Mouse (Mus musculus) liver, embryonic 13.5 days (tissue): ENCODE measurements at regions not wholly inside any gene's neighbourhood (a gene's known extent, or its start where the extent isn't known, plus 50 kb on each side); places are given as distances from the start of the nearest gene placed in this dataset.

ENCODE experiments used
- ATAC-seq: fragments of 200-750 bp; cut with Nextera tagmentation; 2 replicates; pipeline ENCODE4 v1.8.0; 2017; ENCODE audit warnings: low read depth, mild to moderate bottlenecking, moderate number of reproducible peaks, moderate library complexity
- DNase-seq: peaks from one replicate; pipeline ENCODE4 v3.0.0; 2022
- H3K27ac ChIP-seq: fragments of 300-500 bp; sonication (generic); 2 replicates; pipeline ENCODE4 v1.5.1; 2015; ENCODE audit warnings: moderate library complexity, mild to moderate bottlenecking, inconsistent platforms
- H3K27me3 ChIP-seq: fragments of 300-500 bp; sonication (generic); 2 replicates; pipeline ENCODE4 v1.6.1; 2015; ENCODE audit warnings: mild to moderate bottlenecking, inconsistent platforms
- H3K36me3 ChIP-seq: fragments of 300-500 bp; sonication (generic); 2 replicates; pipeline ENCODE4 v1.6.1; 2015; ENCODE audit warnings: mild to moderate bottlenecking, inconsistent platforms
- H3K4me1 ChIP-seq: fragments of 300-500 bp; sonication (generic); replicated peaks from 2 replicates; pipeline ENCODE4 v1.6.1; 2015; ENCODE audit warnings: inconsistent platforms
- H3K4me2 ChIP-seq: fragments of 300-500 bp; sonication (generic); 2 replicates; pipeline ENCODE4 v1.6.1; 2015; ENCODE audit warnings: inconsistent platforms, mild to moderate bottlenecking, moderate library complexity
- H3K4me3 ChIP-seq: fragments of 300-500 bp; sonication (generic); replicated peaks from 2 replicates; pipeline ENCODE4 v1.5.1; 2015; ENCODE audit warnings: mild to moderate bottlenecking, inconsistent platforms
- H3K9ac ChIP-seq: fragments of 300-500 bp; sonication (generic); 2 replicates; pipeline ENCODE4 v1.6.1; 2015; ENCODE audit warnings: mild to moderate bottlenecking, inconsistent platforms
- H3K9me3 ChIP-seq: fragments of 300-500 bp; sonication (generic); replicated peaks from 2 replicates; pipeline ENCODE4 v1.6.1; 2016; ENCODE audit warnings: inconsistent platforms
- WGBS: fragments of 180-500 bp; shearing (Covaris S2); methylation state at CpG from one replicate; pipeline ENCODE4 v1.1.7; 2015; ENCODE audit not compliant: insufficient replicate concordance; 5-methylcytosine and 5-hydroxymethylcytosine counted together

- WGBS: 36% methylated on average over 1 of the region's 1 CpGs
- 0 out of 2 replicates have a peak, but pooled peaks cover 6% of the 10 kb centered on the region for H3K9me3 ChIP-seq
- no peak for ATAC-seq
Observed at GRCm38 (mm10) chr13:52416301-52416700, 114.8 kb downstream of the Diras2 start.

GRCm38 (mm10) chr13:52422456-52422855, 108.6 kb downstream of the Diras2 start:
- Histone ChIP-seq H3K36me3 (no peaks in the 10 kb centered on the region), H3K9me3 (no peaks in the 10 kb centered on the region), H3K4me2 (no peak overlapping the region), H3K27me3 (no peaks in the 10 kb centered on the region), H3K9ac (no peak overlapping the region), H3K4me1 (no peaks in the 10 kb centered on the region), H3K27ac (no peak overlapping the region), H3K4me3 (no peak overlapping the region)
- ATAC-seq: no peak
- DNase-seq: no peak
- 59% methylated on average over 3 of the region's 3 CpGs for whole genome bisulfite sequencing

More at GRCm38 (mm10) chr13:52416301-52416700, 114.8 kb downstream of the Diras2 start:
- no peaks in the 10 kb centered on the region for H3K4me1 ChIP-seq
- H3K36me3 ChIP-seq: no peaks in the 10 kb centered on the region
- H3K27me3 ChIP-seq: no peaks in the 10 kb centered on the region
- no peak for DNase-seq
- H3K9ac ChIP-seq: no peak overlapping the region
- no peak overlapping the region for H3K4me3 ChIP-seq
- H3K27ac ChIP-seq: no peak overlapping the region
- no peak overlapping the region for H3K4me2 ChIP-seq

- DNase-seq: no peak
- Histone ChIP-seq H3K4me3 (no peak overlapping the region), H3K4me1 (no peaks in the 10 kb centered on the region), H3K9me3 (no peaks in the 10 kb centered on the region), H3K36me3 (no peaks in the 10 kb centered on the region), H3K27ac (no peak overlapping the region), H3K27me3 (no peaks in the 10 kb centered on the region), H3K9ac (no peak overlapping the region), H3K4me2 (no peak overlapping the region)
- 70% methylated on average over 5 of the region's 5 CpGs for WGBS
- no peak for ATAC-seq
Observed at GRCm38 (mm10) chr13:52428527-52428926, 102.6 kb downstream of the Diras2 start.

- Histone ChIP-seq H3K9me3 (no peaks in the 10 kb centered on the region), H3K27ac (no peak overlapping the region), H3K4me2 (no peak overlapping the region), H3K4me3 (no peak overlapping the region), H3K4me1 (no peaks in the 10 kb centered on the region), H3K36me3 (no peaks in the 10 kb centered on the region), H3K9ac (no peak overlapping the region), H3K27me3 (no peaks in the 10 kb centered on the region)
- DNase-seq (no peak), ATAC-seq (no peak)
- WGBS: 65% methylated on average over 8 of the region's 8 CpGs
Observed at GRCm38 (mm10) chr13:52436756-52437155, 94.3 kb downstream of the Diras2 start.

DNA sequence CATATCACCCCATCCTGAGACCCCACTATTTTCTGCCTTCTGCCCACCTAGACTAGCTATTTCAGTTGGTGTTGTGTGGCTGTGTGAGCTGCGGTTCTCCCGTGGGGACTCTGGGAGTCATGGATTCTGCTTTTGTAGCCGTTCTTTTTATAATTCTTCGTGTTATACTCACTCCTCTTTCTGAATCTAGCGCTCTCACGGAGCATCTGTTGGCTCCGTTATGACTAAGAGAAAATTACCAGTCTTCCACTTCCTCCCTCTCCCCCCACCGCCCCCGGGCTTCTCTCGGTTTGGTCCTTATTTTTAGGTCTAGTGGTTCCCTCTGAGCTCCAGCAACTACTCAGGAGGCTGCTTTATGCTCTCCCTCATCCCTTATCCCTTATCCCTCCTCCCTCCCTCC, 85.6 kb downstream of the Diras2 start:
- H3K4me1 ChIP-seq: no peaks in the 10 kb centered on the region
- no peak for ATAC-seq
- WGBS: 58% methylated on average over 10 of the region's 10 CpGs

GRCm38 (mm10) chr13:52448902-52449301, 82.2 kb downstream of the Diras2 start:
- H3K27ac ChIP-seq: no peak overlapping the region
- H3K36me3 ChIP-seq: no peaks in the 10 kb centered on the region
- ATAC-seq (no peak), DNase-seq (no peak)
- no peaks in the 10 kb centered on the region for H3K27me3 ChIP-seq
- no peak overlapping the region for H3K9ac ChIP-seq
- 48% methylated on average over 11 of the region's 11 CpGs for WGBS
- no peak overlapping the region for H3K4me3 ChIP-seq
- H3K4me2 ChIP-seq: no peak overlapping the region
- H3K4me1 ChIP-seq: no peaks in the 10 kb centered on the region
- no peaks in the 10 kb centered on the region for H3K9me3 ChIP-seq

More for the DNA sequence above, 85.6 kb downstream of the Diras2 start:
- Histone ChIP-seq H3K27me3 (no peaks in the 10 kb centered on the region), H3K36me3 (no peaks in the 10 kb centered on the region), H3K4me2 (no peak overlapping the region), H3K9me3 (no peaks in the 10 kb centered on the region), H3K9ac (no peak overlapping the region), H3K27ac (no peak overlapping the region), H3K4me3 (no peak overlapping the region)
- no peak for DNase-seq

DNA sequence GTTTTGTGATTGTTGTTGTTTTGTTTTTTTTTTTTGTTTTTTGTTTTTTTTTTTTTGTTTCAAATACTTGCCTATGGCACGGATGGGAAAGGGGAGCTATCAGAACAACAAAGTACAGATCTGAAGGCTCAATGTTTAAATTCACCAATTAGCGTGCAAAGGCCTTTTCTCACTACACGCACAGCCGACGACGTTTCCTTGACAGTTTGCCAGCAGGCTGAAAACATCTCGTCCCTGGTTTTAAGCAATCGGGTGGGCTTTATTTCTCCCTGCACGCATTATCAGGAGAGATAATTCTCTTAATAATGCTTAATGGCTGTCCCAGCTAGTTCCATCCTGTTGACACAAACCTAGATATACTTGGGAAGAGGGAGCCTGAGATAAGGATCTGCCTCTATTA, 79.6 kb downstream of the Diras2 start:
- no peak for ATAC-seq
- no peak for DNase-seq
- Histone ChIP-seq H3K4me1 (no peaks in the 10 kb centered on the region), H3K36me3 (no peaks in the 10 kb centered on the region), H3K9me3 (no peaks in the 10 kb centered on the region), H3K4me3 (no peak overlapping the region), H3K4me2 (no peak overlapping the region), H3K9ac (no peak overlapping the region), H3K27me3 (no peaks in the 10 kb centered on the region), H3K27ac (no peak overlapping the region)
- 72% methylated on average over 9 of the region's 9 CpGs for WGBS

DNA sequence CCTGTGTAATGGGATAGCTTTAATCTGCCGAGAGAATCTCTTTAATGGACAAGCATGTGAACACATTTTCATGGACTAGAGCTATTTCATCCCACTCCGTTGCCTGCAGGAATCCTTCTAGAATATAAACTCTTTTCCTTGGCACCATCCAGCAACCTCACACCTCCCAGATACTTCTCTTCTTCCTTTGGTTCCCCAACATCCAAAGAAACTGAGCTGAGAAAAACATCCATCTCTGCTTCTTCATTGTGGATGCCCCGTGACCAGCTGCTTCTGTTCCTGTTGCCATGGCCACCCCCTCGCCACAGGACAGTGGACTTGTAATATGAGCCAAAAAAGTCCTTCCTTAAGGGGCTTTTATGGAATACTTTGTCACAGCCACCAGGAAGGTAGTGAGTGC, 78.8 kb downstream of the Diras2 start:
- Histone ChIP-seq H3K27ac (no peak overlapping the region), H3K27me3 (no peaks in the 10 kb centered on the region), H3K4me1 (no peaks in the 10 kb centered on the region), H3K9ac (no peak overlapping the region), H3K9me3 (no peaks in the 10 kb centered on the region), H3K4me2 (no peak overlapping the region), H3K36me3 (no peaks in the 10 kb centered on the region), H3K4me3 (no peak overlapping the region)
- no peak for ATAC-seq
- WGBS: 48% methylated on average over 4 of the region's 4 CpGs
- DNase-seq: no peak
